Mouse (Mus musculus): ENCODE results near the gene 1190005I06Rik. TPM values are rescaled to one million over a fixed set of nuclear protein-coding genes. Genes with fewer than 3 reads are reported as not detected.

Gene 1190005I06Rik
- total and polyA plus RNA-seq, 2 experiments = 11.9 to 12.0 TPM

DNA sequence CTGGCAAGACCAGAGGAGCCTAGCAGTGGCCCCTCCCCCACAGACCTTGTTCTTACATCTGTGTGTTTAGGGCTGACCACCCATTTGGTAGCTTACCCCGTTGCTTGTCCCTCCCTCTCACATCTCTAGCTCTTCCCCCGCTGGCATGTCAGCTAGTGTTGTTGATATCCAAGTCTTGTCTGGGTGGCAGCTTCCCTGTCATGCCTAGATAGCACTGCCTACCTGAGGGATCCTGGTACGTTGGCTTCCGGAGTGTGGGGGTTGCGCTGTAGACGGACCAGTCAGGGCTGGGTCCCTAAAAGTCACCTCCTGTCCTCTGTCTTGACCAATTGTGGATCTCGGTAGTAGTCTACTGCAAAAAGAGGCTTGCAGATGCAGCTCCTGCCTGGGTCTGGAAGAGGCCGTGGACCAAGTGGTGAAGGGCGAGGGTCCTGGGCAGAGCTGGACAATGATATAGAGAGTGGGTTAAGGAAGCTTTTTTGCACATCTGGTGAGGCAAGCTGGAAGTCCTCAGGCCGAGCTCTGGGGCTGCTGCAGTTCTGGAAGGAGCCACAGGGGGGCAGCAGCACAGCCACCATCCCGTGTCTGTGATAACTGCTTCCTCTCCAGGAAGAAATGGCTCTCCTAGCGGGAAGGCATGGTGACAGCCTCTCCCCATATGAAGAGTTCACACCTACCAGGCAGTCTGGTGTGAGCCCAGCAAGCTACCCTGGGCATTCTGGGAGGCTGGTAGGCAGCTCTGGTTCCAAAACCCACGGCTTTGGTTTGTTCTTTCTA lies 77.3 kb downstream of the 1190005I06Rik start:
- H3K36me3 ChIP-seq (ENCODE audit: control insufficient read depth, insufficient read depth, low read length) = peaks cover 38% of the 10 kb centered on the region
- H3K27ac ChIP-seq (replicated peaks; ENCODE audit: insufficient read depth, low read depth, low read length) = no peak overlapping the region
- H3K4me1 ChIP-seq (ENCODE audit: control insufficient read depth, insufficient read depth, low read length) = no peaks in the 10 kb centered on the region
- H3K27me3 ChIP-seq (ENCODE audit: control insufficient read depth, insufficient read depth, low read length) = no peaks in the 10 kb centered on the region
- H3K9ac ChIP-seq (ENCODE audit: low read depth, low read length) = no peak overlapping the region
- 64% methylated on average over 13 of the region's 13 CpGs for WGBS
- DNase-seq (ENCODE audit: extremely low read depth, low read depth, low spot score) = no peak
- H3K79me2 ChIP-seq (ENCODE audit: control insufficient read depth, insufficient read depth, low read length) = no peaks in the 10 kb centered on the region
- H3K4me3 ChIP-seq (ENCODE audit: insufficient read depth, low read depth, low read length) = no peak overlapping the region
- TF ChIP-seq CTCF (IDR thresholded peaks at IDR 0.05; ENCODE audit: low read depth, low read length) = peak; percentile 96
- TF ChIP-seq POLR2A (IDR thresholded peaks at IDR 0.05; ENCODE audit: extremely low read depth, insufficient read depth, low read length) = no peak

DNA sequence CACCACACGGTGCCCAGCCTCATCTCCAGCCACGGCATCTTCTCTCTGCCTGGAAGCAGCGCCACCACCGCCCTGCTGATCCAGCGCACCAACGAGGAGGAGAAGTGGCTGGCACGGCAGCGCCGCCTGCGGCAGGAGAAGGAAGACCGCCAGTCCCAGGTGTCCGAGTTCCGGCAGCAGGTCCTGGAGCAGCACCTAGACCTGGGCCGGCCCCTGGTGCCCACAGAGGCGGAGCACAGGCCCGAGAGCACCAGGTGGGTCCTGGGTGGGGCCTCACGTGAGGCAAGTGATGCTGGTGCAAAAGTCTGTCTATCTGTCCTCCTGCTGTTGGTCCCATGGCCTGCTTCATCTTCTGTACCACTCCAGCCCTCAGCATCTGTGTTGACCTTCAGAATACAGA lies 78.3 kb downstream of the 1190005I06Rik start:
- H3K79me2 ChIP-seq (ENCODE audit: control insufficient read depth, insufficient read depth, low read length) = no peaks in the 10 kb centered on the region
- WGBS = 95% methylated on average over 17 of the region's 17 CpGs
- no peak for DNase-seq (ENCODE audit: extremely low read depth, low read depth, low spot score)
- H3K9ac ChIP-seq (ENCODE audit: low read depth, low read length) = no peak overlapping the region
- no peak for TF ChIP-seq POLR2A (IDR thresholded peaks at IDR 0.05; ENCODE audit: extremely low read depth, insufficient read depth, low read length)
- no peak for TF ChIP-seq CTCF (IDR thresholded peaks at IDR 0.05; ENCODE audit: low read depth, low read length)
- H3K27ac ChIP-seq (replicated peaks; ENCODE audit: insufficient read depth, low read depth, low read length) = no peak overlapping the region
- H3K4me1 ChIP-seq (ENCODE audit: control insufficient read depth, insufficient read depth, low read length) = no peaks in the 10 kb centered on the region
- no peak overlapping the region for H3K4me3 ChIP-seq (ENCODE audit: insufficient read depth, low read depth, low read length)
- peaks cover 30% of the 10 kb centered on the region for H3K36me3 ChIP-seq (ENCODE audit: control insufficient read depth, insufficient read depth, low read length)
- no peaks in the 10 kb centered on the region for H3K27me3 ChIP-seq (ENCODE audit: control insufficient read depth, insufficient read depth, low read length)

DNA sequence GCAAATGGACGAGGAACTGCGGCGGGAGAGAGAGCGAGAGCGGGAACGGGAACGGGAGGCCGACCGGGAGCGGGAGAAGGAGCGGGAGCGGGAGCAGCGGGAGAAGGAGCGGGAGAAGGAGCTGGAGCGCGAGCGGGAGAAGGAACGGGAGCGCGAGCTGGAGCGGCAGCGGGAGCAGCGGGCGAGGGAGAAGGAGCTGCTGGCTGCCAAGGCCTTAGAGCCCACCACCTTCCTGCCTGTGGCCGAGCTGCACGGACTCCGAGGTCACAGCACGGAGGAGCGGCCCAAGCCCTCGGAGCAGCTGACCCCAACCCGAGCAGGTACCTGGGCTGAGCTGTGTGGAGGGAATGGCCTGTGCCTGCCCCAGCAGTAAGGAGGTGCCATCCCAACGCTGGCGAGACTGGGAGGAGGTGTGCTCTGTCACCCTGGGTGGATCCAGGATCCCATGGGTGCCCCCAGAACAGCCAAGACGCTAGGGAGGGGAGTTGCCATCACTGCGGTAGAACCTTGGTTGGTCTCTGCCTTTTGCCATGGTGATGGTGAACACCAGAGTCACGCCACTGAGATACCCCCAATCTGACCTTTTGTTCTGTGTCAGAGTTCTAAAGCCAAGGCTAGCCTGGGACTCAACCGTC lies 79.2 kb downstream of the 1190005I06Rik start:
- peaks cover 23% of the 10 kb centered on the region; the same call in 1 of the 2 replicates for H3K36me3 ChIP-seq (ENCODE audit: control insufficient read depth, insufficient read depth, low read length)
- 96% methylated on average over 37 of the region's 37 CpGs for WGBS
- H3K27me3 ChIP-seq (ENCODE audit: control insufficient read depth, insufficient read depth, low read length) = no peaks in the 10 kb centered on the region
- no peak overlapping the region for H3K4me3 ChIP-seq (ENCODE audit: insufficient read depth, low read depth, low read length)
- H3K4me1 ChIP-seq (ENCODE audit: control insufficient read depth, insufficient read depth, low read length) = 0 out of 2 replicates have a peak, but pooled peaks cover 1% of the 10 kb centered on the region
- no peak for TF ChIP-seq CTCF (IDR thresholded peaks at IDR 0.05; ENCODE audit: low read depth, low read length)
- TF ChIP-seq POLR2A (IDR thresholded peaks at IDR 0.05; ENCODE audit: extremely low read depth, insufficient read depth, low read length) = no peak
- DNase-seq (ENCODE audit: extremely low read depth, low read depth, low spot score) = no peak
- no peaks in the 10 kb centered on the region for H3K79me2 ChIP-seq (ENCODE audit: control insufficient read depth, insufficient read depth, low read length)
- H3K27ac ChIP-seq (replicated peaks; ENCODE audit: insufficient read depth, low read depth, low read length) = no peak overlapping the region
- H3K9ac ChIP-seq (ENCODE audit: low read depth, low read length) = no peak overlapping the region

DNA sequence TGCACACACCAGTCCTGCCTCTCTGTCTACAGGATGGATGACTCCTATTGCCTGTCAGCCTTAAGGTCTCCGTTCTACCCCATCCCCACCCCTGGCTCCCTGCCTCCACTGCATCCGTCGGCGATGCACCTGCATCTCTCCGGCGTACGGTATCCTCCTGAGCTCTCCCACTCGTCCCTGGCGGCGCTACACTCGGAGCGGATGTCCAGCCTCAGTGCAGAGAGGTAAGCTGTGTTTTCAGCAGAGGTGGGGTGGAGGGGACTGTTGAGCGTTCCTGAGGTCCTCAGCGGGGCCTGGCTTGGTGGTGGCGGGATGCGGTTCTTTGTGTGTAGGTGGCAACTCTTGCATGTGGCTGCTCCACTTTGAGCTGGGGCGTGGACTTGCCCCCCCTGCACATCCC lies 79.7 kb downstream of the 1190005I06Rik start:
- H3K9ac ChIP-seq (ENCODE audit: low read depth, low read length) = no peak overlapping the region
- TF ChIP-seq CTCF (IDR thresholded peaks at IDR 0.05; ENCODE audit: low read depth, low read length) (no peak), POLR2A (IDR thresholded peaks at IDR 0.05; ENCODE audit: extremely low read depth, insufficient read depth, low read length) (no peak)
- H3K79me2 ChIP-seq (ENCODE audit: control insufficient read depth, insufficient read depth, low read length) = no peaks in the 10 kb centered on the region
- H3K4me1 ChIP-seq (ENCODE audit: control insufficient read depth, insufficient read depth, low read length) = 0 out of 2 replicates have a peak, but pooled peaks cover 1% of the 10 kb centered on the region
- H3K36me3 ChIP-seq (ENCODE audit: control insufficient read depth, insufficient read depth, low read length) = peaks cover 18% of the 10 kb centered on the region; the same call in 1 of the 2 replicates
- no peak overlapping the region for H3K27ac ChIP-seq (replicated peaks; ENCODE audit: insufficient read depth, low read depth, low read length)
- no peaks in the 10 kb centered on the region for H3K27me3 ChIP-seq (ENCODE audit: control insufficient read depth, insufficient read depth, low read length)
- no peak for DNase-seq (ENCODE audit: extremely low read depth, low read depth, low spot score)
- no peak overlapping the region for H3K4me3 ChIP-seq (ENCODE audit: insufficient read depth, low read depth, low read length)
- WGBS = 98% methylated on average over 17 of the region's 17 CpGs

DNA sequence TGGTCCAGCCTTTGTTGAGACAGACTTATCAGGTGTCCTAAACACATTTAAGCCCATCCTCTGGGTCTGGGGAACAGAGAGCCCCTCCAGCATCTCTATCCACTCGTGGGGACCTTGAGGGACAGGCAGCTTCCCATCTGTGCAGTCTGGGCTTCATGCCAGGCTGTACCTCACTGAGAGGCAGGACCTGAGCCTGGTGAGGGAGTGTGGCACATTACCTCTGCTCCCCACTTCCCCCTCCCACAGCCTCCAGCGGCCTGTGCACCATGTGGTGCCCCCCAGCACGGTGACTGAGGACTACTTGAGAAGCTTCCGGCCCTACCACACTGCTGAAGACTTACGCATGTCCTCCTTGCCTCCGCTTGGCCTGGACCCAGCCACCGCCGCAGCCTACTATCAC lies 80.8 kb downstream of the 1190005I06Rik start:
- WGBS = 96% methylated on average over 8 of the region's 8 CpGs
- H3K36me3 ChIP-seq (ENCODE audit: control insufficient read depth, insufficient read depth, low read length) = peaks cover 10% of the 10 kb centered on the region; the same call in 1 of the 2 replicates

More for the DNA sequence above, 80.8 kb downstream of the 1190005I06Rik start:
- Histone ChIP-seq H3K9ac (ENCODE audit: low read depth, low read length) (no peak overlapping the region), H3K27me3 (ENCODE audit: control insufficient read depth, insufficient read depth, low read length) (no peaks in the 10 kb centered on the region), H3K27ac (replicated peaks; ENCODE audit: insufficient read depth, low read depth, low read length) (no peak overlapping the region), H3K4me1 (ENCODE audit: control insufficient read depth, insufficient read depth, low read length) (0 out of 2 replicates have a peak, but pooled peaks cover 1% of the 10 kb centered on the region), H3K79me2 (ENCODE audit: control insufficient read depth, insufficient read depth, low read length) (no peaks in the 10 kb centered on the region), H3K4me3 (ENCODE audit: insufficient read depth, low read depth, low read length) (no peak overlapping the region)
- TF ChIP-seq POLR2A (IDR thresholded peaks at IDR 0.05; ENCODE audit: extremely low read depth, insufficient read depth, low read length) (no peak), CTCF (IDR thresholded peaks at IDR 0.05; ENCODE audit: low read depth, low read length) (no peak)
- no peak for DNase-seq (ENCODE audit: extremely low read depth, low read depth, low spot score)

Measured in liver, adult 2 months (tissue).